8 mouse cellular contexts compared by ENCODE assay signal in the genomic region with DNA sequence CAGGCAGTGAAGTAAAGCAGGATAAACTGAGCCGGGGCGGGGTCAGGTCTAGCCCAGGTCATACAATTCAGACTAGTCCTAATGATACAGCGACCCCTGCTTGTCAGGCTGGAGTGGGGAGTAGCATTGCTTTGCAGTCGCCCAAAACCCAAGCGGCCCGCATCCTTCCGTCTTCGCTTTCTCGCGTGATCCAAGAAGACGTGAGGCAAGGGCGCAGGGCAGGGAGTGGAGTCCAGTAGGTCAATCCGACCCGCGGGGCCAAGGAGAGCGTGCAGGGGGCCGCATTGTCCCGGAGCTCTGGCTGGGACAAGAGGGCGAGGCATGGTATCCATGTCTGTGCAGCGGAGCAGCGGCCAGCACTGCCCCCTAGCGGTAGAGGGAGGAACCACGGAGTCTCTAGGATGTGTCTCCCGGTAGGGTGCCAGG. TPM values are rescaled to one million over a fixed set of nuclear protein-coding genes. Genes with fewer than 3 reads are reported as not detected.
DNase-seq lines count a peak whose midpoint lies in the region; ATAC-seq and TF ChIP-seq lines count a peak whose summit lies in the region.

No protein-coding gene starts in this region.

- peaks cover 0 to 10% of the 10 kb centered on the region in 2 experiments; a peak in 1 of 4 replicates for H3K4me1 ChIP-seq in ES-E14 (ENCODE audit: control insufficient read depth in 2 of 2, insufficient read depth in 2 of 2, low read length in 2 of 2, poor library complexity in 1 of 2)
- 0 out of 2 replicates have a peak, but pooled peaks cover 3% of the 10 kb centered on the region for H3K4me1 ChIP-seq in forebrain, embryonic 14.5 days (ENCODE audit: control insufficient read depth, insufficient read depth, low read length)
- peaks cover 9% of the 10 kb centered on the region for H3K4me1 ChIP-seq in liver, postnatal 0 days (ENCODE audit: insufficient read depth)
- peaks cover 11% of the 10 kb centered on the region; the same call in 1 of the 2 replicates for H3K4me1 ChIP-seq in neural tube, embryonic 13.5 days (replicated peaks)

- in situ Hi-C loops in ES-E14 (cut with MboI; ENCODE audit: low sequenced_read_pairs in 2 of 2, unreplicated experiment in 2 of 2), result no loop called here

- H3K4me3 ChIP-seq in ES-E14 (ENCODE audit: insufficient read depth in 1 of 2, low read depth in 1 of 2, low read length in 2 of 2, poor library complexity in 1 of 2, severe bottlenecking in 1 of 2), result peak overlapping the region; percentile 70 to 76
- H3K4me3 ChIP-seq in forebrain, embryonic 14.5 days (ENCODE audit: low read depth, low read length), result peak overlapping the region; percentile 42
- H3K4me3 ChIP-seq in liver, postnatal 0 days (ENCODE audit: low read depth, low read length), result peak overlapping the region; percentile 56
- H3K4me3 ChIP-seq in neural tube, embryonic 13.5 days, result peak overlapping the region; percentile 47

- no peak for TF ChIP-seq EP300 in liver, postnatal 0 days (IDR thresholded peaks at IDR 0.05; ENCODE audit: low read depth)

- no peaks in the 10 kb centered on the region for H3K9me3 ChIP-seq in ES-E14 (ENCODE audit: control insufficient read depth, insufficient read depth, low read depth, low read length)
- no peaks in the 10 kb centered on the region for H3K9me3 ChIP-seq in forebrain, embryonic 14.5 days (replicated peaks; ENCODE audit: control insufficient read depth, low read length)
- H3K9me3 ChIP-seq in liver, postnatal 0 days (ENCODE audit: low read length), result no peaks in the 10 kb centered on the region
- no peaks in the 10 kb centered on the region for H3K9me3 ChIP-seq in neural tube, embryonic 13.5 days

- ATAC-seq in forebrain, embryonic 14.5 days, result peak; percentile 87
- peak; percentile 94 for ATAC-seq in liver, postnatal 0 days
- peak; percentile 91 for ATAC-seq in neural tube, embryonic 13.5 days (ENCODE audit: low read depth)

- TF ChIP-seq CTCF in liver, postnatal 0 days (IDR thresholded peaks at IDR 0.05; ENCODE audit: low read depth), result peak; percentile 95

- peak overlapping the region; percentile 85 for H3K9ac ChIP-seq in ES-E14 (ENCODE audit: insufficient read depth, low read depth, low read length, poor library complexity, severe bottlenecking)
- peak overlapping the region; percentile 65 for H3K9ac ChIP-seq in forebrain, embryonic 14.5 days (ENCODE audit: low read length)
- H3K9ac ChIP-seq in liver, postnatal 0 days (replicated peaks), result peak overlapping the region; percentile 53
- peak overlapping the region; percentile 69 for H3K9ac ChIP-seq in neural tube, embryonic 13.5 days

- H3K27ac ChIP-seq in ES-E14 (ENCODE audit: insufficient read depth, low read depth, low read length, poor library complexity, severe bottlenecking), result peak overlapping the region; percentile 72
- peak overlapping the region; percentile 44; the same call in 1 of the 2 replicates for H3K27ac ChIP-seq in forebrain, embryonic 14.5 days (ENCODE audit: low read depth, low read length)
- peak overlapping the region; percentile 58 for H3K27ac ChIP-seq in liver, postnatal 0 days (ENCODE audit: low read depth)
- H3K27ac ChIP-seq in neural tube, embryonic 13.5 days (replicated peaks), result peak overlapping the region; percentile 61

- intact Hi-C loops in heart, postnatal 14 days (cut with DNase I), result loop anchor here (1.0 to 2.0 kb wide), 2 partner anchors 47 to 56 kb away; a partner anchor contains a TSS

- DNase-seq in ES-E14 (ENCODE audit: low read depth, low spot score), result peak; percentile 91
- peak; percentile 94 for DNase-seq in cerebellum, adult 11 months
- DNase-seq in forebrain, embryonic 14.5 days (ENCODE audit: low spot score), result peak; percentile 89
- peak; percentile 94 to 97 for DNase-seq in heart, postnatal 14 days
- DNase-seq in layer of hippocampus, adult 11-12 months (ENCODE audit: low spot score), result peak; percentile 92
- peak; percentile 94 for DNase-seq in liver, postnatal 0 days
- peak; percentile 43 for DNase-seq in telencephalon, adult 2 months (ENCODE audit: low read depth, low spot score)

- no peaks in the 10 kb centered on the region for H3K27me3 ChIP-seq in forebrain, embryonic 14.5 days (replicated peaks; ENCODE audit: control insufficient read depth, insufficient read depth, low read length)
- no peaks in the 10 kb centered on the region for H3K27me3 ChIP-seq in liver, postnatal 0 days (ENCODE audit: insufficient read depth, low read length)
- no peaks in the 10 kb centered on the region for H3K27me3 ChIP-seq in neural tube, embryonic 13.5 days

- under 1% methylated on average over 24 of the region's 24 CpGs for WGBS in forebrain, embryonic 14.5 days
- WGBS in liver, postnatal 0 days (ENCODE audit: insufficient replicate concordance), result 0% methylated on average over 19 of the region's 24 CpGs
- WGBS in neural tube, embryonic 13.5 days, result under 1% methylated on average over 24 of the region's 24 CpGs

- H3K36me3 ChIP-seq in ES-E14 (ENCODE audit: control insufficient read depth, insufficient read depth, low read length, poor library complexity, severe bottlenecking), result no peaks in the 10 kb centered on the region
- no peaks in the 10 kb centered on the region for H3K36me3 ChIP-seq in forebrain, embryonic 14.5 days (ENCODE audit: control insufficient read depth, insufficient read depth, low read length)
- H3K36me3 ChIP-seq in liver, postnatal 0 days (replicated peaks; ENCODE audit: insufficient read depth, low read length), result no peaks in the 10 kb centered on the region
- no peaks in the 10 kb centered on the region for H3K36me3 ChIP-seq in neural tube, embryonic 13.5 days

- H3K4me2 ChIP-seq in forebrain, embryonic 14.5 days (ENCODE audit: low read length), result peak overlapping the region; percentile 58
- peak overlapping the region; percentile 74 for H3K4me2 ChIP-seq in liver, postnatal 0 days (ENCODE audit: low read depth, low read length)
- H3K4me2 ChIP-seq in neural tube, embryonic 13.5 days, result peak overlapping the region; percentile 61

TF ChIP-seq in ES-E14, 5 proteins besides CTCF, POLR2A, EP300 and RAD21:
- TF ChIP-seq CHD2 (IDR thresholded peaks at IDR 0.05; ENCODE audit: low read depth, low read length) (peak; percentile 94), ZC3H11A (IDR thresholded peaks at IDR 0.05; ENCODE audit: borderline replicate concordance, low read depth, low read length) (peak; percentile 57; the same call in 1 of the 2 replicates), HCFC1 (IDR thresholded peaks at IDR 0.05; ENCODE audit: borderline replicate concordance, insufficient read depth, low read length) (no peak)

RNA-seq across cellular contexts. Expression of a gene that starts 13.3 kb away (rescaled TPM):
- 12.4 and 13.1 TPM in 2 replicates for total RNA-seq in ES-E14 (2012; rRNA removed)
- polyA plus RNA-seq in forebrain, embryonic 14.5 days (2014; fragmentation: Nextera tagmentation; extraction: Ambion mirVana), result 6.0 and 7.2 TPM in 2 replicates
- 10 to 100 TPM; 81.0 to 82.1 TPM for total RNA-seq in heart, postnatal 14 days (2021)
- polyA plus RNA-seq in liver, postnatal 0 days (2015; fragmentation: Nextera tagmentation; extraction: Ambion mirVana), result 15.9 and 16.5 TPM in 2 replicates
- polyA plus RNA-seq in neural tube, embryonic 13.5 days (2015; fragmentation: Nextera tagmentation; extraction: Ambion mirVana), result 7.2 and 7.8 TPM in 2 replicates

RNA-seq across cellular contexts. Expression of a gene that starts 47.0 kb away (rescaled TPM):
- total RNA-seq in ES-E14 (2012; rRNA removed), result 10.4 and 13.0 TPM in 2 replicates
- polyA plus RNA-seq in forebrain, embryonic 14.5 days (2014; fragmentation: Nextera tagmentation; extraction: Ambion mirVana), result 8.5 and 9.7 TPM in 2 replicates
- 10 to 100 TPM; 22.0 to 22.3 TPM for total RNA-seq in heart, postnatal 14 days (2021)
- 3.6 and 4.8 TPM in 2 replicates for polyA plus RNA-seq in liver, postnatal 0 days (2015; fragmentation: Nextera tagmentation; extraction: Ambion mirVana)
- polyA plus RNA-seq in neural tube, embryonic 13.5 days (2015; fragmentation: Nextera tagmentation; extraction: Ambion mirVana), result 5.8 and 6.8 TPM in 2 replicates

Comparison
In these comparisons a context has a peak if more than half of its experiments do, and no peak if none do; other contexts are left out.
1. Peak in every context shown above with its lines: DNase-seq, ATAC-seq, H3K4me3 ChIP-seq and H3K27ac ChIP-seq.
2. DNase-seq: peak in every context shown above with its lines; median percentile 96 in heart, postnatal 14 days; 94 in cerebellum, adult 11 months; 94 in liver, postnatal 0 days; 92 in layer of hippocampus, adult 11-12 months; 91 in ES-E14; 89 in forebrain, embryonic 14.5 days; 43 in telencephalon, adult 2 months.